Mouse (Mus musculus) heart, adult 2 months (tissue): Measurements from ENCODE around the gene Thtpa.

Source experiments
- CTCF ChIP-seq: fragments of 200-600 bp; IDR thresholded peaks from 2 replicates; pipeline ENCODE4 v1.8.1; 2022; ENCODE audit warnings: antibody characterized with exemption, mild to moderate bottlenecking, moderate library complexity
- EP300 ChIP-seq: fragments of 200-500 bp; IDR thresholded peaks from 2 replicates; pipeline ENCODE4 v1.6.1; 2011; ENCODE audit warnings: low read depth, low read length, control low read depth; ENCODE audit not compliant: insufficient read depth
- POLR2A ChIP-seq: fragments of 200-500 bp; IDR thresholded peaks from 2 replicates; pipeline ENCODE4 v1.6.1; 2011; ENCODE audit warnings: mild to moderate bottlenecking, low read depth, low read length, control low read depth; ENCODE audit not compliant: insufficient read depth

DNA sequence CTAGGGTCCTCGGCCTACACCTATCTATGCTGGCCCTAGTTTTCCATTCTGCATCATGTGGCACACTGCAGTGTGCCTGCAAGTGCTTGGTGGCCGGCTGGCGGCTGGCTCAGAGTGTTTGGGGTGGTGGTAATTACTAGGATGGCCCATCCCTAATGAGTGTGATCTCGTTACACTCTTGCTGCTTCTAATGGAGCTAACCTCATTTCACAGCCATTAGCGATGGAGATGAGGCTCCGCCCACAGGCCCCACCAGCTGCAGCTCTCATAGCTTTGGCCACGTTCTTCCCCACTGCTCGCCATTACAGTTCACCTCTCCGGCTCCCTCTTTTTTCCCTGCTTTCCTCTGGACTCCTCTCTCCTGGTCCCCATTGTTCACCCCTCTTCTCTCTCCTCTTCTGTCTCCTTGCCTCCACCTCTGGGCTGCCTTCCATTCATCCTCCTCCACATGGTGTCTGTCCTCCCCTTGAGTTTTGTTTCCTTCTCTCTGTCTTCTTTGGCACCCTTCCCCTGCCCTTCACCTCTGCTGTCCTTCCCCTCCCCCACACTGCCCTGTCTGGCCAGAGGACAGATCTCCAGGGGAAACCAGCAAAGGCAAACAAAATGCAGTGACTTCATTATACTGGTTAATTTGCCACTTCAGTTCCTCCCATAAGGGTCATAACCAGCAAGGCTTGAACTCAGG lies 9.1 kb upstream of the Thtpa start:
- no peak for TF ChIP-seq EP300
- no peak for TF ChIP-seq CTCF
- TF ChIP-seq POLR2A, result no peak
